Comparison of ENCODE assay signal across 11 mouse cellular contexts in the genomic region with DNA sequence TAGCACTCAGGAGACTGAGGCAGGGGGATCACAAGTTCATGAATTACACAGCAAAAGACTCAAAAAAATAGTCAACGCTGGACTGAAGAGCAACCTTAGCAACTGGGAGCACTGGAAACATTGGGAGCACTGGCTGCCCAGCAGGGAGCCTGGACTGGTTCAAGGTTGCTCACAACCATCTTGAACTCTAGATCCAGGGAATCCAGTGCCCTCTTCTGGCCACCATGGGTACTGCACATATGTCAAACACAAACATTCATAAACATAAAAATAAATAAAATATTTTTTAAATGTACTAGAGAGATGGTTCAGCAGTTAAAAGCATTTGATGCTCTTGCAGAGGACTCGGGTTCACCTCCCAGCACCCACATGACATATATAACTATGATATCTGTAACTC. TPM values are rescaled to one million over a fixed set of nuclear protein-coding genes. Genes with fewer than 3 reads are reported as not detected.
A peak's percentile ranks its signal among the peaks of the same experiment; 100 is the strongest.
DNase-seq lines count a peak whose midpoint lies in the region; ATAC-seq and TF ChIP-seq lines count a peak whose summit lies in the region.
"Had no signal": no experiment of that assay in that cellular context is flagged by ENCODE, and none has a peak within 500 bp of the region (broad histone marks: within the 10 kb centered on the region; RNA-seq: fewer than 3 reads in every experiment).

No protein-coding gene starts in this region.

- DNase-seq in embryo, embryonic 10.5 days (ENCODE audit: low spot score) = peak; percentile 43
- DNase-seq in embryo, embryonic 9.5 days (ENCODE audit: extremely low spot score) = no peak
- DNase-seq in lung, postnatal 0 days (ENCODE audit: low spot score) = no peak
- no peak for DNase-seq in lung, postnatal 25 days (ENCODE audit: low spot score)
- peak; percentile 35 for DNase-seq in thymus, postnatal 25 days
- DNase-seq in embryo, embryonic 10 days (ENCODE audit: low spot score) = no peak
- DNase-seq in yolk sac, embryonic 10.5 days (ENCODE audit: low spot score) = no peak
- DNase-seq: cerebellum, adult 11-12 months had no signal

- TF ChIP-seq EP300 in lung, postnatal 0 days (IDR thresholded peaks at IDR 0.05) = no peak

- no peak overlapping the region for H3K4me3 ChIP-seq in lung, postnatal 0 days (ENCODE audit: low read depth, low read length)
- H3K4me3 ChIP-seq in embryonic fibroblast, embryonic 13.5 days (ENCODE audit: insufficient read depth, low read length) = no peak overlapping the region
- H3K4me3 ChIP-seq: forebrain, embryonic 10.5 days; midbrain, embryonic 13.5 days had no signal

- H3K9ac ChIP-seq in lung, postnatal 0 days (replicated peaks; ENCODE audit: low read depth) = no peak overlapping the region
- H3K9ac ChIP-seq: midbrain, embryonic 13.5 days had no signal

- H3K27me3 ChIP-seq in lung, postnatal 0 days (replicated peaks; ENCODE audit: insufficient read depth, low read length) = no peaks in the 10 kb centered on the region

- no peak overlapping the region for H3K27ac ChIP-seq in lung, postnatal 0 days (ENCODE audit: low read length)
- no peak overlapping the region for H3K27ac ChIP-seq in embryonic fibroblast, embryonic 13.5 days (ENCODE audit: insufficient read depth, low read length)
- H3K27ac ChIP-seq: forebrain, embryonic 10.5 days; midbrain, embryonic 13.5 days had no signal

- 52% methylated on average over 2 of the region's 2 CpGs for WGBS in lung, postnatal 0 days

- no peaks in the 10 kb centered on the region for H3K4me1 ChIP-seq in lung, postnatal 0 days (ENCODE audit: insufficient read depth, low read depth, low read length)
- H3K4me1 ChIP-seq in embryonic fibroblast, embryonic 13.5 days (ENCODE audit: control insufficient read depth, insufficient read depth, low read length) = no peaks in the 10 kb centered on the region
- H3K4me1 ChIP-seq: forebrain, embryonic 10.5 days; midbrain, embryonic 13.5 days had no signal

- no peak for TF ChIP-seq POLR2A in embryonic fibroblast, embryonic 13.5 days (IDR thresholded peaks at IDR 0.05; ENCODE audit: low read depth, low read length)

- H3K4me2 ChIP-seq in lung, postnatal 0 days (replicated peaks; ENCODE audit: low read depth, low read length) = no peak overlapping the region
- H3K4me2 ChIP-seq: midbrain, embryonic 13.5 days had no signal

- no peaks in the 10 kb centered on the region for H3K9me3 ChIP-seq in lung, postnatal 0 days (ENCODE audit: low read length)
- H3K9me3 ChIP-seq: forebrain, embryonic 10.5 days; midbrain, embryonic 13.5 days had no signal

- TF ChIP-seq CTCF in lung, postnatal 0 days (IDR thresholded peaks at IDR 0.05) = peak; percentile 63
- 0 out of 2 replicates have a peak, but pooled peaks have one; percentile 2 for TF ChIP-seq CTCF in embryonic fibroblast, embryonic 13.5 days (IDR thresholded peaks at IDR 0.05; ENCODE audit: borderline replicate concordance, insufficient read depth, low read length)

- no peak for ATAC-seq in lung, postnatal 0 days
- ATAC-seq: midbrain, embryonic 13.5 days had no signal

- no peaks in the 10 kb centered on the region for H3K36me3 ChIP-seq in lung, postnatal 0 days (ENCODE audit: insufficient read depth, low read length)
- H3K36me3 ChIP-seq: forebrain, embryonic 10.5 days; midbrain, embryonic 13.5 days had no signal

RNA-seq across cellular contexts. Expression of a gene that starts 26.9 kb away (rescaled TPM):
- 2.2 and 3.4 TPM in 2 replicates for polyA plus RNA-seq in lung, postnatal 0 days (2015; fragmentation: Nextera tagmentation; extraction: Ambion mirVana)
- polyA plus RNA-seq in embryonic fibroblast, embryonic 13.5 days (2011; ENCODE audit: insufficient read length, low read depth, missing spikeins) = 1.1 and 2.0 TPM in 2 replicates

RNA-seq across cellular contexts. Expression of a gene that starts 59.4 kb away (rescaled TPM):
- polyA plus RNA-seq in lung, postnatal 0 days (2015; fragmentation: Nextera tagmentation; extraction: Ambion mirVana) = 88.2 and 89.4 TPM in 2 replicates
- polyA plus RNA-seq in embryonic fibroblast, embryonic 13.5 days (2011; ENCODE audit: insufficient read length, low read depth, missing spikeins) = 46.6 TPM in 2 replicates

Comparison
In these comparisons a context has a peak if more than half of its experiments do, and no peak if none do; other contexts are left out.
1. DNase-seq: peak in embryo, embryonic 10.5 days (single experiment) and thymus, postnatal 25 days (single experiment); none in embryo, embryonic 9.5 days (single experiment), lung, postnatal 0 days (single experiment), lung, postnatal 25 days (single experiment), embryo, embryonic 10 days (single experiment) and yolk sac, embryonic 10.5 days (single experiment).